Mouse (Mus musculus): ENCODE results near the gene Plek2. TPM values are rescaled to one million over a fixed set of nuclear protein-coding genes. Genes with fewer than 3 reads are reported as not detected.

Gene Plek2
- polyA plus RNA-seq, 1 experiment from 2014 or later, result 2.9 TPM

DNA sequence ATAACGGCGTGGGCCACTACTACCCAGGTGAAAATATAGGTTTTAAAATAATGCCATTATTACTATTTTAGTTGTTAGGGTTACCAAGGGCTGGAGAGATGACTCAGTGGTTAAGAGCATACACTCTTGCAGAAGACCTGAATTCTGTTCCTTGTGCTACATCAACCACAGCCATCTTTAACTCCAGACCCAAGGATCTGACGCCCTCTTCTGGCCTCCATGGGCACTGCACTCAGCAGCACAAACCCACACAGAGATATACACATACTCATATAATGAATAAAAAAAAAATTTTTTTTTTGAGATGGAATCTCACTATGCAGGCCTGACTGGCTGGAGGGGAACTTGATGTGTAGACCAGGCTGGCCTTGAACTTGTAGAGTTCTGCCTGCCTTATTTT lies 9.5 kb upstream of the Plek2 start:
- Histone ChIP-seq H3K9ac (ENCODE audit: low read length) (no peak overlapping the region), H3K27me3 (ENCODE audit: control insufficient read depth, insufficient read depth, low read length) (peaks cover 18% of the 10 kb centered on the region), H3K4me2 (no peak overlapping the region), H3K36me3 (ENCODE audit: control insufficient read depth, insufficient read depth, low read length) (no peaks in the 10 kb centered on the region), H3K9me3 (ENCODE audit: control insufficient read depth, low read length) (no peaks in the 10 kb centered on the region), H3K27ac (ENCODE audit: low read depth, low read length) (no peak overlapping the region), H3K4me3 (ENCODE audit: low read depth, low read length) (no peak overlapping the region), H3K4me1 (ENCODE audit: control insufficient read depth, insufficient read depth, low read length) (0 out of 2 replicates have a peak, but pooled peaks cover 7% of the 10 kb centered on the region)
- ATAC-seq (ENCODE audit: low FRiP score), result no peak
- DNase-seq (ENCODE audit: low spot score, missing footprints), result peak; percentile 28
- 78% methylated on average over 3 of the region's 3 CpGs for WGBS

DNA sequence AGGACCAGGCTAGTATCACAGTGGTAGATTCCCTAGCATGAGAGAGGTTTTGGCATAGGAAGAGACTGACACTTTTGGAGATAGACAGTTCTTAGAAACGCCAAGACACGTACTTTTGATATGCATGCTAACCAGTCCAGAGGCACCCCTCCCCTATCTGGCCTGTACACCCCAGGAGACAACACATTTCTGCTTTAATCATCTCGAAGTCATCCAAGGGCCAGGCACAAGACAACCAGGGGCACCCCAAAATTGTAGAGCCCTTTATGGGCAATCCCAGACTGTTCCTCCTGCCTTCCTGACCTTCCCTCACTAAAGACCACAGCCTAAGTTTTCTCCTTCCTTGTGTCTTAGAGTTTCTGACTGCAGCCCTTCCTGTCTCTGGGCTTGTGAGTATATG lies 8.8 kb upstream of the Plek2 start:
- no peak overlapping the region for H3K4me3 ChIP-seq (ENCODE audit: low read depth, low read length)
- WGBS, result 75% methylated on average over 3 of the region's 3 CpGs
- no peak overlapping the region for H3K4me2 ChIP-seq
- DNase-seq (ENCODE audit: low spot score, missing footprints) (peak; percentile 54), ATAC-seq (ENCODE audit: low FRiP score) (no peak)
- H3K36me3 ChIP-seq (ENCODE audit: control insufficient read depth, insufficient read depth, low read length), result no peaks in the 10 kb centered on the region
- peaks cover 11% of the 10 kb centered on the region; the same call in 1 of the 2 replicates for H3K4me1 ChIP-seq (ENCODE audit: control insufficient read depth, insufficient read depth, low read length)
- peaks cover 25% of the 10 kb centered on the region for H3K27me3 ChIP-seq (ENCODE audit: control insufficient read depth, insufficient read depth, low read length)
- H3K27ac ChIP-seq (ENCODE audit: low read depth, low read length), result no peak overlapping the region
- no peaks in the 10 kb centered on the region for H3K9me3 ChIP-seq (ENCODE audit: control insufficient read depth, low read length)
- no peak overlapping the region for H3K9ac ChIP-seq (ENCODE audit: low read length)

DNA sequence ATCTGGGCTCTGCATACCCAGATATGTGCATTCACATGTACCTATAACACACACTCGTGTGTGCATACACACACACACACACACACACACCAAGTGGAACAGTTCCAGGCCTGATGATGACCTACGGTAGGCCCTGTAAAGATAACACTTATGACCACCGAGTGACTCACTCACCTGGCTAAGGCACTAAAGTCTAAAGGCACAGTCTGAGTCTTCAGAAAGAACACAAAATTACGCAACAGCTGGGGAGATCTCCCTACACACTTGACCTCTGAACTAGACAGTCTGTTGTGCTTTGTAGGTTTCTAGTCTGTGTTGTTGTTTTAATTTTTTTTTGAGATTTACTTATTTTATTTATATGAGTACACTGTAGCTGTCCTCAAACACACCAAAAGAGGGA lies 7.7 kb upstream of the Plek2 start:
- no peak for DNase-seq (ENCODE audit: low spot score, missing footprints)
- Histone ChIP-seq H3K9ac (ENCODE audit: low read length) (no peak overlapping the region), H3K4me1 (ENCODE audit: control insufficient read depth, insufficient read depth, low read length) (peaks cover 11% of the 10 kb centered on the region; the same call in 1 of the 2 replicates), H3K27me3 (ENCODE audit: control insufficient read depth, insufficient read depth, low read length) (peaks cover 32% of the 10 kb centered on the region), H3K9me3 (ENCODE audit: control insufficient read depth, low read length) (no peaks in the 10 kb centered on the region), H3K36me3 (ENCODE audit: control insufficient read depth, insufficient read depth, low read length) (no peaks in the 10 kb centered on the region), H3K27ac (ENCODE audit: low read depth, low read length) (no peak overlapping the region), H3K4me3 (ENCODE audit: low read depth, low read length) (no peak overlapping the region), H3K4me2 (no peak overlapping the region)
- ATAC-seq (ENCODE audit: low FRiP score), result no peak
- 85% methylated on average over 4 of the region's 4 CpGs for WGBS

DNA sequence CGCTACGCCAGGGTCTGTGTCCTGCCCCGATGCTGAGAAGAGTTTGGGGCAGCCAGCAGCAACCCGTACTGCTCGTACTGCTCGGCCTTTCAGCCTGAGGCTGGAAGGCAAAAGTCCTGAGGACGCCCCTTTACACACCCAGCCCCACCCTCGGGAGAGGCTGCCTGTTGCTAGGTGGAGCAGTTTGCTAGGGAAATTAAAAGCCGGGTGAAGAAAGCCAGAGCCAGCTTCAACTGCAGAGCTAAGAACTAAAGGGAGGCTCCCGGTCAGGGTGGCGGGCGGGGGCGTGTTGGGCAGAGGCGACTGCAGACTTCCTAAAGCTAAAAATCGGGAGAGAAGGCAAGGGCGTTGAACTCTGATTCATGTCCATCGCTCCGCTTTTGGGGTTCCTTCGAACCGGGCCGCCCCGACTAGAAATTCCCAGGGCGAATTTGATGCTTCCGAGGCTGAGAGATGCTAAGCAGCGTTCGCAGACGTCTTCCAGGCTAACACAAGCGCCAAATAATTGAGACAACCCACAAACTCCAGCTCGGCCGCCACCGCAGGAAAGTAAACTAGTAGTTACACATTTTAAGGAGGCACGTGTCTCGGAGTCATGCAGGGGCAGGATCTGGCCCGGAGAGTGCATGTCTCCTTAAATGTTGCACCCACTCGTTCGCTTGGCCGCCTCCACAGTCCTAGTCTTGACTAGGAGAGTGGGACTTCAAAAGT lies 5.1 kb upstream of the Plek2 start:
- Histone ChIP-seq H3K36me3 (ENCODE audit: control insufficient read depth, insufficient read depth, low read length) (no peaks in the 10 kb centered on the region), H3K9me3 (ENCODE audit: control insufficient read depth, low read length) (no peaks in the 10 kb centered on the region; the same call in 1 of the 2 replicates), H3K4me3 (ENCODE audit: low read depth, low read length) (peak overlapping the region; percentile 28), H3K9ac (ENCODE audit: low read length) (peak overlapping the region; percentile 54), H3K4me2 (peak overlapping the region; percentile 61), H3K4me1 (ENCODE audit: control insufficient read depth, insufficient read depth, low read length) (peaks cover 11% of the 10 kb centered on the region), H3K27ac (ENCODE audit: low read depth, low read length) (no peak overlapping the region), H3K27me3 (ENCODE audit: control insufficient read depth, insufficient read depth, low read length) (peaks cover 43% of the 10 kb centered on the region)
- ATAC-seq (ENCODE audit: low FRiP score) (no peak), DNase-seq (ENCODE audit: low spot score, missing footprints) (peak; percentile 95)
- under 1% methylated on average over 37 of the region's 37 CpGs for WGBS

DNA sequence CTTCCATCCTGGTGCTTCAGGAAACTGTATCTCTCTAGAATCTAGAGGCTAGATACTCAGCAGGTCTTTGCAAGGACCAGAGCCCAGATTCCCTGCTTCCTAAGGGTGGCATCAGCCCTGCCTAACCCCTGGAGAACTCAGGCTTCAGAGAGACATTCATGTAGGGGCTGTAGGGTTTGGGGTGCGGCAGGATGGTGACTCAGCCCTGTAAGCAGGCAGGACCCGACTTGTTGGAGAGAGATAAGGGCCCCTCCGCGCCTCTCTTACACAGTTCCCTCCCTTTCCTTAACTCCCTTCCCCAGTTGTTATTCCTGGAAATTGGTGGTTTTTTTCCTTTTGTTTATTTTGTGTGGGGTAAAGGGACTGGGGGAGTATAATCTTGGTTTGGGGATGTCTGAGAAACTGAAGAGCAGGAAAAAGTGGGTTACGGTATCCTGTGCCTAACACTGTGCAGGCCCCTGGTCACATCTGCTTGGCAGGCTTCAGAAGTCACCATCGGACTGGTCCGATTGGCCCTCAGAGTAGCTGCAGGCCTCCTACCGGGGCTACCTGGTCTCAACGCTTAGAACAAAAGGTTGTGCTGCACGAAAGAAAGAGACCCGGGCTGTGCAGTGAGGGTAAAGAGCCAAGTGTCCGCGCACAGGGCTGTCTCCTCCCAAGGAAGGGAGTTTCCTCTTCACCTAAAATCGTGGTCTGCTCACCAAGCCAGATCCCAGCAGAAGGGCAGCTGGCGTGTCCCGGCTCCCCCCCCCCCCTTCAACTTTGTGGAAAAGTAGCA lies 4.1 kb upstream of the Plek2 start:
- H3K27ac ChIP-seq (ENCODE audit: low read depth, low read length), result no peak overlapping the region
- peaks cover 45% of the 10 kb centered on the region for H3K27me3 ChIP-seq (ENCODE audit: control insufficient read depth, insufficient read depth, low read length)
- peaks cover 14% of the 10 kb centered on the region for H3K4me1 ChIP-seq (ENCODE audit: control insufficient read depth, insufficient read depth, low read length)
- DNase-seq (ENCODE audit: low spot score, missing footprints) (peak; percentile 89), ATAC-seq (ENCODE audit: low FRiP score) (0 out of 2 replicates have a peak, but pooled peaks have one; percentile 4)
- no peak overlapping the region; the same call in 1 of the 2 replicates for H3K9ac ChIP-seq (ENCODE audit: low read length)
- H3K4me3 ChIP-seq (ENCODE audit: low read depth, low read length), result peak overlapping the region; percentile 28
- 7% methylated on average over 16 of the region's 16 CpGs for WGBS
- peak overlapping the region; percentile 61 for H3K4me2 ChIP-seq
- no peaks in the 10 kb centered on the region for H3K36me3 ChIP-seq (ENCODE audit: control insufficient read depth, insufficient read depth, low read length)
- no peaks in the 10 kb centered on the region; the same call in 1 of the 2 replicates for H3K9me3 ChIP-seq (ENCODE audit: control insufficient read depth, low read length)

DNA sequence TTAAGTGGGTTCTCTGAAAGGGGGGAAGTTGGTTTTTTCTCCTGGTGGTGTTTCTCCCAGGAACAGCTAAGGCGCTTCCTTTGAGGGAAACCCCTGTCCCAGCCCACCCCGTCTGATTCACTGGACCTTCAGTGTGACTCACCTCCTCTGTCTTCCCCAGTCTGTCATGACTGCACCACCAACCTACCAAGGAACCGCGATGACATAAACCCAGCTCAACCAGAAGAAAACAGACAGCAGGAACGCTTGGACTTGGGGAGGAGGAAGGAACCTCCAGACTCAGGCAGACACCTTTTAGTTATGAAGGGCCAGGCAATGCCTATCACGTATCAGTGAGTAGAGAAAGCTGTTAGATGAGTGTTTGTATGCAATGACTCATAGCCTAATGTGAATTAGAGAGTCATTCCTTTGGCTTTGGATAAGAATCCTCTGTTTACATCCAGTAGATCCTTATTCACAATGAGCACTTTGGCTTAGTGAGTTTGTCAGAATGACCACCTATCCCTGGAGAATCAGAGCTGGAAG lies 1.4 kb upstream of the Plek2 start:
- Histone ChIP-seq H3K9ac (ENCODE audit: low read length) (no peak overlapping the region), H3K27me3 (ENCODE audit: control insufficient read depth, insufficient read depth, low read length) (peaks cover 43% of the 10 kb centered on the region), H3K4me3 (ENCODE audit: low read depth, low read length) (no peak overlapping the region), H3K27ac (ENCODE audit: low read depth, low read length) (no peak overlapping the region), H3K4me1 (ENCODE audit: control insufficient read depth, insufficient read depth, low read length) (peaks cover 14% of the 10 kb centered on the region), H3K36me3 (ENCODE audit: control insufficient read depth, insufficient read depth, low read length) (no peaks in the 10 kb centered on the region), H3K9me3 (ENCODE audit: control insufficient read depth, low read length) (no peaks in the 10 kb centered on the region; the same call in 1 of the 2 replicates), H3K4me2 (no peak overlapping the region)
- 86% methylated on average over 6 of the region's 6 CpGs for WGBS
- ATAC-seq (ENCODE audit: low FRiP score) (no peak), DNase-seq (ENCODE audit: low spot score, missing footprints) (peak; percentile 21)

DNA sequence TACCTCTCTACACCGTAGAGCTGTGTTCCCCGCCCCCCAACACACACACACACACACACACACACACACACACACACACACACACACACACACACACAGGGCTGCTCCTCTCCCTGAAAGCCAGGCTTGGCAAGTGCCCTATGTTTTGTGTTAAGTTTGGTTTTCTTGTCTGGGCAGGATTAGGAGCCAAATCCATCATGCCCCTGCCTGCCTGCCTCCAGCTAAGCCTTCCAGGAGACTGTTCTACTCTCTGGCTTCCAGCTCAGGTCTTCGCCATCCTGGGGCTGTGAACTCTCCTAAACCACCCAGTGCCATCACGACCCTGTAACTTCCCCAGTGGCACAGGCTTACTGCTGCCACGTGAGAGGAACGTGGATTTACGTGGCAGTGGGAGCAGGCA lies 2.3 kb downstream of the Plek2 start:
- Histone ChIP-seq H3K4me1 (ENCODE audit: control insufficient read depth, insufficient read depth, low read length) (peaks cover 4% of the 10 kb centered on the region), H3K27me3 (ENCODE audit: control insufficient read depth, insufficient read depth, low read length) (peaks cover 14% of the 10 kb centered on the region), H3K4me3 (ENCODE audit: low read depth, low read length) (no peak overlapping the region), H3K36me3 (ENCODE audit: control insufficient read depth, insufficient read depth, low read length) (no peaks in the 10 kb centered on the region), H3K27ac (ENCODE audit: low read depth, low read length) (no peak overlapping the region), H3K9me3 (ENCODE audit: control insufficient read depth, low read length) (no peaks in the 10 kb centered on the region; the same call in 1 of the 2 replicates), H3K9ac (ENCODE audit: low read length) (no peak overlapping the region), H3K4me2 (no peak overlapping the region)
- 84% methylated on average over 5 of the region's 7 CpGs for WGBS
- no peak for ATAC-seq (ENCODE audit: low FRiP score)
- DNase-seq (ENCODE audit: low spot score, missing footprints), result peak; percentile 21

DNA sequence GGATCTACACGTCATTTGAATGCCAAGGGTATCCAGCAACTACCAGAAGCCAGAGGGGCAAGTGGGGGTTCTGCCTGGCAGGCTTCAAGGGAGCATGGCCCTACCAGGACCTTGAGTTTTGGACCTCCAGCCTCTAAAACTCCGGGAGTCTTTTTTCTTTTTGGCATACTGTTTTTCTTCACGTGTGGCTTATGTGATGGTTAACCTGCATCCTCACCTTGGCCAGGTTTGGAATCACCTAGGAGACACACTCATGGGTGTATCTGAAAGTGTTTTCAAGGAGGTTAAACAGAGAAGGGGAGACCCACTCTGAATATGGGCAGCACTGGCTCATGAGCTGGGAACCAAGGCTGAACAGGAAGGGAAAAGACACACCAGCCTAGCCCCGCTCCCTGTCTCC lies 3.5 kb downstream of the Plek2 start:
- H3K27me3 ChIP-seq (ENCODE audit: control insufficient read depth, insufficient read depth, low read length), result peaks cover 14% of the 10 kb centered on the region
- no peaks in the 10 kb centered on the region for H3K9me3 ChIP-seq (ENCODE audit: control insufficient read depth, low read length)
- DNase-seq (ENCODE audit: low spot score, missing footprints), result no peak
- H3K4me2 ChIP-seq, result no peak overlapping the region
- no peaks in the 10 kb centered on the region for H3K36me3 ChIP-seq (ENCODE audit: control insufficient read depth, insufficient read depth, low read length)
- peaks cover 4% of the 10 kb centered on the region for H3K4me1 ChIP-seq (ENCODE audit: control insufficient read depth, insufficient read depth, low read length)
- 90% methylated on average over 4 of the region's 4 CpGs for WGBS
- H3K4me3 ChIP-seq (ENCODE audit: low read depth, low read length), result no peak overlapping the region
- no peak overlapping the region for H3K27ac ChIP-seq (ENCODE audit: low read depth, low read length)
- H3K9ac ChIP-seq (ENCODE audit: low read length), result no peak overlapping the region
- no peak for ATAC-seq (ENCODE audit: low FRiP score)

DNA sequence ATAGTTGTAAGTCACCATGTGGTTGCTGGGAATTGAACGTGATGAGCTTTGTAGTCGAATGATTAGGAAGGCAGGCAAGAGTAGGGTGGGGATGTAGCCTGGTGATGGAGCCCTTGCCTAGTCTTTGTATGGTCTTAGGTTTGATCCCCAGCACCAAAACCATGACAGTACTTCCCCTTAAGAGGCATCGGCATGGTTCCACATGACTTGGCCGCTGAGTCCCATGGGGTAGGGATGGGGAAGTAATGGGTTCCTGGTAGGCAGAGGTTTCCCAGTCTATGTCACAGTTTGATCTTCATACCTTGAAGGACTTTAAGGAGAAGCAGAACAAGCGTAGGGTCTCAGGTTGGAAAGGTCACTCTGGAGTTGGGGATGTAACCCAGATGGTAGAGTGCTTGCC lies 5.3 kb downstream of the Plek2 start:
- H3K27ac ChIP-seq (ENCODE audit: low read depth, low read length), result no peak overlapping the region
- no peaks in the 10 kb centered on the region for H3K36me3 ChIP-seq (ENCODE audit: control insufficient read depth, insufficient read depth, low read length)
- ATAC-seq (ENCODE audit: low FRiP score) (no peak), DNase-seq (ENCODE audit: low spot score, missing footprints) (no peak)
- no peak overlapping the region for H3K9ac ChIP-seq (ENCODE audit: low read length)
- WGBS, result 89% methylated on average over 5 of the region's 5 CpGs
- H3K4me3 ChIP-seq (ENCODE audit: low read depth, low read length), result no peak overlapping the region
- H3K4me1 ChIP-seq (ENCODE audit: control insufficient read depth, insufficient read depth, low read length), result no peaks in the 10 kb centered on the region
- no peak overlapping the region for H3K4me2 ChIP-seq
- H3K9me3 ChIP-seq (ENCODE audit: control insufficient read depth, low read length), result no peaks in the 10 kb centered on the region
- no peaks in the 10 kb centered on the region for H3K27me3 ChIP-seq (ENCODE audit: control insufficient read depth, insufficient read depth, low read length)

All from midbrain, embryonic 11.5 days (tissue).